Mouse (Mus musculus) urinary bladder, postnatal 36 days (tissue): ENCODE results near the gene Sema5b.

Experiments used
- DNase-seq, 2 experiments: peaks; one replicate each; pipeline ENCODE4 v3.0.0; 2022; ENCODE audit warnings: low spot score in 2 of 2, mixed read lengths in 1 of 2

Gene Sema5b

DNA sequence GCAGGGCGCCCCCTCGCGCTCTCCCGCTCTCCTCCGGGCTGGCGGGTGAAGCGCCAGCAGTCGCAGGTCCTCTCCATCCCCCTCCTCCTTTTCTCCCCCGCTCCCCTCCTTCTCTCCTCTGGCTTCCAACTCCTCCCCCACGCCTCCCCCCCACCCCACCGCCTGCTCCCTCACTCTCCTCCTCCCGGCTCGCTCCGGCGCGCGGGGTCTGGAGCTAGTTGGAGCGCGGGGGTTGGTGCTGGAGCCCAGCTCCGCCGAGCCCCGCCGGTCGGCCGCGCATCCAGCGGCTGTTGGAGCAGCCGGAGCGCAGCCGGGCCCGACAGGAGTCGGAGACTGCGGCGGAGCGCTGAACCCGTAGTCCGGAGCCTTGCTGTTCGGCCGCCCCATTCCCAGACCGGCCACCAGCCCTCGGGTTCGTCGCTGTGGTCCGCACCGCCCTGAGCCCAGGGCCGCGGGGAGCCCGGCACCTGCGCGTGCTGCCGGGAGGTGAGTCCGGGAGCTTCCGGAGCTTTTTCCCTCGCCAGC is at the start of gene Sema5b:
Sema5b (plus strand) TSS at position 29 of the 525 bp plus-strand sequence.
- DNase-seq: no peak

GRCm38 (mm10) chr16:35500342-35500741 is 40.6 kb upstream of the Sema5b start:
- DNase-seq: no peak

GRCm38 (mm10) chr16:35501106-35501760 is 39.7 kb upstream of the Sema5b start:
- DNase-seq: no peak

DNA sequence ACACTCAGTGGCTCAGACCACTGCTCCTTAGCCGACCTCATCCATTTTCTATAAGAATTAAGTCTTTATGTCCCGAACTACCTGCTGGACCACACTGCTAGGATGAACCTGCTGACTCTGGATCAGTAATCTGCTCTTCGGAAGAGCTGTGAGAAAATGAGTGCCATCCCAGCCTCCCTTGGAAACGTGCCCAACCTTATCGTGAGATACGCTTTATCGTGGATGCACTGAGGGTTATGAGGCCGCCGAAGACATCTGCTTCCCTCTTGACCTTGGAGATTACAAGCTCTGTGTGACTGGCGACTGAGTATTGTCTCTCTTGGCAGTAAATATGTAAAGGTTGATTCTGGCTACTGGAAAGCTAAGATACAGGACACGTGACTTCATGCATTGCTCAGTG is 38.5 kb upstream of the Sema5b start:
- DNase-seq: no peak

DNA sequence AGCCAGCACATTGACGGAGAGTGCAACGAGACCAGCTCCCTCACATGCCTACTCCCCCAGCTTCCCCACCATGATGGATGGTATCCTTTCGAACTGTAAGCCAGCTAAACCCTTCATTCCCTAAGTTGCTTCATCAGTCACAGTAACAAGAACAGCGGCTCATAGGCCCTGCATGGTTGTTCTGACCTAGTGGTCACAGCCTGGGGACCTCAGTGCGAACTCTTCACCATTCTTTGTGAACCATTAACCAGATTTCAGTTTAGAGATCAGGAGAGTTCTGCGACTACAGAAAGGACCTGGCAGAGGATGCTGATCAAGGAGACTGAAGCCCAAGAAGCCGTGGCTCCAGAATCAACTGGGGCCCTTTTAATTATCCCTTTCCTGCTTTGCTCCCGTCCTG is 36.7 kb upstream of the Sema5b start:
- DNase-seq: no peak

- DNase-seq: no peak
These were observed 35.2 kb upstream of the Sema5b start for GRCm38 (mm10) chr16:35505786-35506185.

DNA sequence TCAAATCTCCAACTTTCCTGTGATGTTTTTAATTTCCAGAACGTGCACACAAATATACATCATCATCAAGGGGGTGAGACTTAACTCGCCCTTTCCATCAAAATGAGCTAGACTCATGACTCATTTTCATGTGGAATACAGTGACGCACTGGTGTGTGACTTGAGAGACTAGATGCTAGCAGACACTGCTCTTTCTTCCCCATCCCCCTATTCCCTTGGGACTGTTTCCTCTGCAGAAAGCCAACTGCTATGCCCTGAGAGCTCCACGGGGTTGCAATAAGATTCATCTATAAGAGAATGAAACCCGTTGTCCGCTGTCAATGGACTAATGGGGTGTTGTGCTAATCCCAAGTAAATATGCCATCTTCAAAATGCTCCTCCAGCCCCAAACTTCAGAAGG is 32.4 kb upstream of the Sema5b start:
- DNase-seq: no peak

DNA sequence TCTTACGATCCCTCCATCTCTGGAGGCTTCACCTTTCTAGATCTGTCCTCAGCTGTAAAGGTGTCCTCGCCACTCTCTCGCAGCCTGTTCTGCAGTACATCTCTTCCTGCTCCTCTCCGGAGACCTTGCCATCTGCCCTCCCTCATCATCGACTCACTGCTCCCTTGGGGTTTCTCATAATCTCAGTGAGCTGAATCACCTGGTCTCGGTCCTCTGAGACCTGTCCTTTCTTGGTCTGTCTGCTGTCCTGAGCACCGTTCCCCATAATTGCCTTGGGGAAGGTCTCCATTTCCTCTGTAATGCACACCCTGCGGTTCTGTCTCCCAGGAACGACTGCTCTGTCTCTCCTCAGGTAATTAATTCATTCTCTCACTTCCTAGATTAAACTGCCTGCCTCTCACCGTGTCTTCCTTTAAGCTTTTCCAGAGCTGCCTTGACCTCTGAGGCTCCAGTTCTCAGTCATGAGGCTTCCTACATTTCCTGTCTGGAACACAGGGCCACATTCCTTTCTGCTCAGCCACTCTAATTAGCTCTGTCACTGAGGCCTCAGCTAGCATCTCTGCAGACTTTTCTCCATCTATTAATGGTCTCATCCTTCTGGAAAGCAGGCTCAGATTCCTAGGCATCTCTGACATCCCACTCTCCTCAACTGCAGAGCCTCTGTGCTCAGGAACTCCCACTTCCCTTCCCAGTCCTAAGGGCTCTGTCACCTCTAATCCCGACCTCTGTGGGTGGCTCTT is 31.4 kb upstream of the Sema5b start:
- no peak for DNase-seq

DNA sequence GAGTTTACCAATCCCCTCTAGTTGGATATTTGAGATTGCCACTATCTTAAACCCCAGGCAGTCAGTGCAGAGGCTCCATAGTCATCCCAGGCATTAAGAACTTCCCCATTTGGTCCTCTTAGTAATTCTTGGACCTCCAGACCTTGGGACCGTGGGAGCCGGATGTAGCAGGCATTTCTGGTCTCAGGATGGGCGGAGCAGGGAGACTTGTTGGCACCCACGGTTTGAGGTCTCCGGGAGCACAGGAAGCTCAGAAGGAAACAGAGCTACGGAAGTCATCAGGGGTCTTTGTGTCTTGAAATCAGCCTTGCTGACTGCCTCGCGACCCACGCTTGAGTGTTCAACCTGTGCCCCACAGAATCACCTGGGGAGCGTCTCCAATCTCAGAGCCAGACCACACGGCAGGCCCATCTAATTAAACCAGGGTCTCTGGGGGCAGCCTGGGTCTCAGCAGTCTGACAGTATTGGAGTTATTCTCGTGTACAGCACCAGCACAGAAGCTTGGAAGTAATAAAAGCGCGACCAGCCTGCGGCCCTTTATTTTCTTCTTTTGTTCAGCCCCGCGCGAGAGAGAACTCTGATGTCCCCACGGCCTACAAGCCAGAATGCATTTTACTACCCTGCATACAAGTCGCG is 24.9 kb upstream of the Sema5b start:
- DNase-seq: no peak

GRCm38 (mm10) chr16:35517976-35518951 is 22.7 kb upstream of the Sema5b start:
- DNase-seq: peak in 1 of 2 experiments; percentile 6

GRCm38 (mm10) chr16:35519245-35519644 is 21.7 kb upstream of the Sema5b start:
- no peak for DNase-seq

DNA sequence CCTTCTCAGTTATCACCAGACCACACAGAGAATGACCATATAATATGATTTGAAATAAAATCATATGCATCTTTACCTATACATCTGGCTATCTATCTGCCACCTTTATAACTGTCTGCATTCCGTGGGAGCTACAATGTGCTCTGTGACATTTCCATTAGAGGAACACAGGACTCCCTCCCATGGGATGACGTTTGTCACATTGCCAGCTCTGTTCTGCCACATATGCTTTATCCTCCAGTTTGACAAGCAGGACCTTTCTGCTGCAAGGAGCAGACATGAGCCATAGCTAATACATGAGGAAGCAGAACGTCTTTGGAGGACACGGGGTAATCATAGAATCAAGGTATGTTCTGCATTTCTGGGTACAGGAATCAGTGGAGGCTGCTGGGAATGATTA is 16.7 kb upstream of the Sema5b start:
- no peak for DNase-seq

DNA sequence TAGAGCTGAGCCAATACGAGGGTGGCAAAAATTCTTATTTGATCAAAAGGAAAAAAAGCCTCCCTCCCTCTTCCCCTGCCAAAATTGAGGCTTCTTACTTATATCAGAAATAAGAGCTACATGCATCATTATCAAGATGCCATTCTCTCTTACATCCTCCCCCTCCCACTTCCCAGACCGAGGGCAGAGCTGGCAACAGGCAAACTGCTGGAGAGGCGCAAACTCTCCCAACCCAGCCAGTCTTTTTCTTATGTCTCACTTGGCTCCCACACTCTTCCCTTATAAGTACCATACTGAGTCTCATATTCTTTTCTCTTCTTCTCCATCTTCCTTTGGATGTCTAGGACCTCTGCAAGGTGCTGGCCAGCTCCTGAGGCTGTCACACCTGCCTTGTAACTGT is 6.3 kb upstream of the Sema5b start:
- no peak for DNase-seq

GRCm38 (mm10) chr16:35537651-35538050 is 3.3 kb upstream of the Sema5b start:
- DNase-seq: no peak

DNA sequence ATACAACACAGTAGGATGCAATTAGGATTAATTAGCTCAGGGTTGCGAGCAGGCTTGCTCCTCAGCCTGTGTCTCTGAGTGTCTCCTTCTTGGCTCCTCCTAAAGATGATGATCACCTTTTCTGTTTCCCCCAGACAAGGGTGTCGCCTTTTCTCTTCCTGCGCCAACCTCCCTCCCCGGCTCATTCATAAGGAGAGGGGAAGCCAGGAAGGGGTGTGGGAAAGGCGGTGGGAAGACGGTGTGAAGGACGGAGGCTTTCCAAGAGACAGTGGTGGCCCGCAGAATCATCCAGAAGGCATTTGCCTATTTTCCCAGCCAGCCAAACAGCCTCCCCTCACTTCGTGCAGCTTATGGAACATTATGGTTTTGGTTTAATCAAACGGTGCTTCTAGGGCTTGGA is 1.9 kb upstream of the Sema5b start:
- DNase-seq: no peak

DNA sequence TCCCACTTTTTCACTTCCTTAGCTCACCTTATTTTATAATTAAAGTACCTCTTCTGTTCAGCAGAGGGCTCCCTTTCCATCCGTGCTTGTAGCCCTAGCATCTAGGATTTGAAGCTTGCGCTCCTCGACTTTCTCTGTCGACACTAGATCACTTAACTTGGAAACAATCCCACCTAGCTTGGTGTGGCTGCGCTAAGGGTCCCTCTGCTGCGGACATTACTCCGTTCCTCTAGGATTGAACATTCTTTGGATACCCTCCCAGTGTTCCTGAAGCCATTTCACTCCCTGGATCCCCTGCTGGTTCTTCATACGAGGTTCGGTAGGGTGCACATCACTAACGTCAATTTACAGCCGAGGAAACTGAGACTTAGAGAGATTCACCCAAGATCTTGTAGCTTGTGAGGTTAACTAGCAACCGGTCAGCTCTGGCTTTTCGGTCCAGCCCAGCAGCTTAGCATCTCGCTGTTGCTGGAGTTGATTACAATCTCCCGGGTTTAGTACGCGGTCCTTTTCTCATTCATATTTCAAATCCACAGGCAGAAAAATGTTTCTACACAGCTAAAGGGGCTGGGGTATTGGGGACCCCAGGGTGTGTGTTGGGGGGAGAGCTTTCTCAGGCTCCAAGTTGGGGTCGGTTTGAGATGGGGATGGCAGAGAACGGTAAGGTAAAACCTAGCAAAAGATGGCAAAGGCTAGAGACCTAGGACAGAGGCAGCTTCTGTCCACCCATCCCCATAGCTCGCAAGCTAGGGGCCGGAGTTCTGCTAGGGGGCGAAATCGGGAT is 420 bp upstream of the Sema5b start:
- peak in 1 of 2 experiments; percentile 8 for DNase-seq

DNA sequence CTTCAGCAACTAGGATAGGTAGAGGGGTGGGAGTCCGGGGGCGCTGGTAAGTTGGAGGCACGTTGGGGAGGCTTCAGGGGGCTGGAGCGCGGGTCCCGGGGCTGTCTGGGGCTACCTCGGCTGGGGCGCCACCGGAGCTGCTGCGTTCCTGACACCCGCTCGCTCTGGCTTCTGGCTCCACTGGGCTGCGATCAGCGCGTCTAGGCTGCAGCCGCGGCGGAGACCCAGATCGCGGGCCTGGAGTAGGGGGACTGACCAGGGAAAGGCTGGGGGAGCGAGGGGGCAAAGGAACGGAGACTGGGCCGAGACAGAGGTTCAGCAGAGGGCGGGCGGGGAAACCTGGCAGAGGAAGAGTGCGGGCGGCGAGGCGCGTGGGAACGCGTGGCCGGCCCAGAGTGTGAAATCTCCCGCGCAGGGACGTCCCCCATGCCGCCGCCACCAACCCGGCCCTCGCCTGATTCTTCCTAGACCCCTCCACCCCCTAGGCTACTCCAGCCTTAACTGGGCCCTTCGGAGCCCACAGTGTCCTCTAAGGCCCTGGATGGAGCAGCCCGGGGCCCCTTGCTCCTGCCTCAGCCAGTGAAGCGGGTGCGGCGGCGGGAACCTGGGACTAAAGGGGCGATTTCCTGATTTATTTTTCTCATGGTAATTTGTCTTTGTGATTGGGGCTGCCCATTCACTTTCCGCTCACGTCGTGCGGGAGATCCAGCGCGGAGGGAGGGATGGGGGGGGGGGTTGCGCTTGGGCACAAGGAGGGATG is 896 bp downstream of the Sema5b start:
- DNase-seq: peak in 1 of 2 experiments; percentile 1

DNA sequence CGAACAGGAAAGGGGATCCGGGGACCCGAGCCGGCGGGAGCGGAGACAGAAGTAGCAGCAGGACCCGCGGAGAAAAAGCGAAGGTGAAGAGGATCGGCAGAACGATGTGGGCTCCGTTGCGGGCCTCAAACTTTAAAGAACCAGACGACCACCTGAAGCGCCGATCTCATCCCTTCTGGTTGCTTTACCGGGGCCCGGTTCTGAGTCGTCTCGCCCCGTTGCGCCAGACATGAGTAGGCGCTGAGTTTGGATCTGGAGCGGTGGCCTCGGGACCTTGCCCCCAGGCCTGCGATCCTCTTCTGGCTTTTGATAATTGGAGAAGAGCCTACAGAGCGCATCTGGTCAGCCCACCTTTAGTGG is 1.5 kb downstream of the Sema5b start:
- DNase-seq: no peak

DNA sequence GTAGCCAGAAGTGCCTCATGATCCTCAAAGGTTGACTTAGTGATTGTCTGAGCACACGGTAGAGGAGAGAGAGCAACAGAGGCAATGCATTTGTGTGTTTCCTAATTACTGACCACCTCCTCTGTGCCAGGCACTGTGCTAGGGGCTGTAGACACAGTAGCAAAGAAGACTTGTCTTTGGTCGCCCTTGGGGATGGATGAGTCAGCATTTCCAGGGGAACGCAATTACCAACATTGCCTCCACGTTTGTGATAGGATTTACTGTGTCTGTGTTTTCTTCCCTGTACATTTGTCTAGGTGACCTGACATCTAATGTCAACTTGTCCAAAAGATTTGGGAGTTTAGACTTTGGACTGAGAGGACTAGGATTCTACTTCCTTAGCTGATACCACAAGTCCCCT is 4.8 kb downstream of the Sema5b start:
- no peak for DNase-seq

DNA sequence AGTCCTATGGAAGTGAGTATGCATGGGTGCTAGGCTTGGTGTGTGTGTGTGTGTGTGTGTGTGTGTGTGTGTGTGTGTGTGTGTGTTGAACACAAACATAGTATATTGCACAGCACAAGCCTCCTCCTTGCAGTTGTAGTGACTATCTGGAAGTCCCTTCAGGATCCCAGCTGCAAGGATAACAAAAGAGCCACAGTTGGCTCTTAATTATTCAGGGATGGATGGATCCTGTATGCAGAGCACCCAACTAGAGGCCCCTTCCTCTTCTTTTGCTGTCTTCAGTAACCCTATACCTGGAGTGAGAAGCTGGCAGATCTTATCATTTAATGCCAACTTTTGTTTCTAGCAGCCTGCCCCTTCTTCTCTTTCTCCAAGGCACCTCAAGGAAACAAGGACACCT is 7.0 kb downstream of the Sema5b start:
- DNase-seq: no peak
